Mouse (Mus musculus) liver, embryonic 14.5 days (tissue): ENCODE results near the gene March5. TPM values are rescaled to one million over a fixed set of nuclear protein-coding genes. Genes with fewer than 3 reads are reported as not detected.
A peak's percentile ranks its signal among the peaks of the same experiment; 100 is the strongest.
"Not testable (repeated sequence)": the region's sequence is repeated elsewhere in the genome, so short reads cannot be mapped to it uniquely, and the experiment has no call there.

Experiments used
- ATAC-seq: fragments of 200-750 bp; cut with Nextera tagmentation; 2 replicates; pipeline ENCODE4 v1.8.0; 2017; ENCODE audit warnings: moderate number of reproducible peaks, mild to moderate bottlenecking, moderate library complexity; ENCODE audit not compliant: insufficient read depth
- DNase-seq, 3 experiments: peaks; one replicate each; pipeline ENCODE4 v3.0.0-alpha.2; 2012 to 2013; ENCODE audit warnings: low read depth in 3 of 3, low spot score in 3 of 3
- H3K27ac ChIP-seq: fragments of 300-500 bp; sonication (generic); 2 replicates; pipeline ENCODE4 v1.5.1; 2014; ENCODE audit warnings: moderate library complexity, mild to moderate bottlenecking, control low read depth, inconsistent platforms
- H3K27me3 ChIP-seq: fragments of 300-500 bp; sonication (generic); 2 replicates; pipeline ENCODE4 v1.6.1; 2014; ENCODE audit warnings: mild to moderate bottlenecking, low read length, moderate library complexity; ENCODE audit not compliant: control insufficient read depth, insufficient read depth
- H3K36me3 ChIP-seq: fragments of 300-500 bp; sonication (generic); replicated peaks from 2 replicates; pipeline ENCODE4 v1.6.1; 2014; ENCODE audit warnings: low read depth; ENCODE audit not compliant: control insufficient read depth, insufficient read depth
- H3K4me1 ChIP-seq, 2 experiments: fragments of 200-500 bp in 1 of 2; fragments of 300-500 bp in 1 of 2; sonication (generic) in 1 of 2; replicated peaks; 2 replicates each; pipeline ENCODE4 v1.6.1; 2012 to 2014; ENCODE audit warnings: antibody characterized with exemption in 1 of 2, inconsistent platforms in 1 of 2, low read length in 1 of 2; ENCODE audit not compliant: control insufficient read depth in 2 of 2, insufficient read depth in 2 of 2
- H3K4me2 ChIP-seq: fragments of 300-500 bp; sonication (generic); 2 replicates; pipeline ENCODE4 v1.6.1; 2014; ENCODE audit warnings: low read depth, mild to moderate bottlenecking, control low read depth, moderate library complexity
- H3K4me3 ChIP-seq, 2 experiments: fragments of 200-500 bp in 1 of 2; fragments of 300-500 bp in 1 of 2; sonication (generic) in 1 of 2; 2 replicates each; pipeline ENCODE4 v1.5.1; 2012 to 2014; ENCODE audit warnings: low read depth in 2 of 2, low read length in 2 of 2, mild to moderate bottlenecking in 2 of 2, control low read depth in 1 of 2, inconsistent platforms in 1 of 2, moderate library complexity in 1 of 2; ENCODE audit not compliant: insufficient read depth in 1 of 2
- H3K9ac ChIP-seq: fragments of 300-500 bp; sonication (generic); replicated peaks from 2 replicates; pipeline ENCODE4 v1.6.1; 2014; ENCODE audit warnings: mild to moderate bottlenecking, control low read depth, moderate library complexity
- H3K9me3 ChIP-seq: fragments of 300-500 bp; sonication (generic); 2 replicates; pipeline ENCODE4 v1.6.1; 2016; ENCODE audit warnings: low read length, mixed read lengths; ENCODE audit not compliant: control insufficient read depth
- CTCF ChIP-seq: IDR thresholded peaks from 2 replicates; pipeline ENCODE4 v1.5.1; 2016; ENCODE audit warnings: antibody characterized with exemption, low read depth, control low read depth
- EP300 ChIP-seq: IDR thresholded peaks from 2 replicates; pipeline ENCODE4 v1.6.1; 2016; ENCODE audit warnings: antibody characterized with exemption, low read depth
- whole genome bisulfite sequencing: fragments of 180-500 bp; shearing (Covaris S2); extraction: QIAGEN DNeasy Blood & Tissue Kit; methylation state at CpG from one replicate; pipeline ENCODE4 v1.1.7; 2014; ENCODE audit not compliant: insufficient replicate concordance; 5-methylcytosine and 5-hydroxymethylcytosine counted together
- polyA plus RNA-seq, 2 experiments: library from polyadenylated mRNA; depleted of rRNA in 1 of 2; stranded (reverse) in 1 of 2; unstranded in 1 of 2; fragments of >200 nt; fragmentation: Nextera tagmentation in 1 of 2; extraction: Ambion mirVana in 1 of 2; gene quantifications; 2 replicates each; pipeline versions ENCODE4 v1.2.1 to v1.2.3; 2012 to 2014

March5 gene
- polyA plus RNA-seq, 2 experiments = 69.6 to 145 TPM

- peak; percentile 92 for TF ChIP-seq EP300
- H3K4me1 ChIP-seq = peaks cover 47 to 55% of the 10 kb centered on the region in 2 experiments
- H3K9ac ChIP-seq = peak overlapping the region; percentile 64
- WGBS = 25% methylated on average over 9 of the region's 9 CpGs
- peak; percentile 64 for ATAC-seq
- H3K9me3 ChIP-seq, H3K27me3 ChIP-seq, H3K36me3 ChIP-seq: not testable (repeated sequence)
- peak overlapping the region; percentile 94 for H3K27ac ChIP-seq
- peak overlapping the region; percentile 87 for H3K4me2 ChIP-seq
- peak; percentile 75 to 84 (median 84) for DNase-seq
- peak overlapping the region in 1 of 2 experiments; percentile 72; a peak in 3 of 4 replicates for H3K4me3 ChIP-seq
Measured at GRCm38 (mm10) chr19:37232598-37232997, 25.3 kb downstream of the March5 start.

GRCm38 (mm10) chr19:37233561-37234539 is 26.5 kb downstream of the March5 start:
- Histone ChIP-seq H3K36me3 (no peaks in the 10 kb centered on the region), H3K27ac (peak overlapping the region; percentile 73), H3K27me3 (peaks cover 5% of the 10 kb centered on the region; the same call in 1 of the 2 replicates), H3K4me1 (peaks cover 56 to 60% of the 10 kb centered on the region in 2 experiments), H3K4me2 (peak overlapping the region; percentile 87), H3K4me3 (peak overlapping the region; percentile 69 to 72), H3K9ac (peak overlapping the region; percentile 78), H3K9me3 (no peaks in the 10 kb centered on the region)
- ATAC-seq = peak; percentile 22
- WGBS = 6% methylated on average over 63 of the region's 63 CpGs
- no peak for DNase-seq
- TF ChIP-seq CTCF (peak; percentile 65), EP300 (no peak)

GRCm38 (mm10) chr19:37235818-37236217 is 28.5 kb downstream of the March5 start:
- Histone ChIP-seq H3K4me1 (peaks cover 68 to 70% of the 10 kb centered on the region in 2 experiments), H3K36me3 (no peaks in the 10 kb centered on the region), H3K9ac (peak overlapping the region; percentile 51), H3K27ac (peak overlapping the region; percentile 99), H3K27me3 (peaks cover 5% of the 10 kb centered on the region; the same call in 1 of the 2 replicates), H3K4me2 (peak overlapping the region; percentile 87), H3K9me3 (no peaks in the 10 kb centered on the region), H3K4me3 (no peak overlapping the region)
- TF ChIP-seq EP300 = no peak
- no peak for TF ChIP-seq CTCF
- WGBS = 67% methylated on average over 8 of the region's 8 CpGs
- DNase-seq = no peak
- ATAC-seq = no peak

GRCm38 (mm10) chr19:37237306-37237705 is 30.0 kb downstream of the March5 start:
- TF ChIP-seq CTCF = no peak
- peak; percentile 62 for TF ChIP-seq EP300
- DNase-seq (peak; percentile 61 to 80 (median 68)), ATAC-seq (peak; percentile 48)
- Histone ChIP-seq H3K4me1 (peaks cover 55 to 63% of the 10 kb centered on the region in 2 experiments), H3K36me3 (no peaks in the 10 kb centered on the region), H3K27me3 (peaks cover 5% of the 10 kb centered on the region; the same call in 1 of the 2 replicates), H3K9me3 (no peaks in the 10 kb centered on the region), H3K4me2 (peak overlapping the region; percentile 87), H3K27ac (peak overlapping the region; percentile 99), H3K4me3 (peak overlapping the region; percentile 47 to 57), H3K9ac (peak overlapping the region; percentile 85)
- 13% methylated on average over 5 of the region's 5 CpGs for WGBS
